Comparison of ENCODE assay signal across 8 mouse cellular contexts in genomic region chr8:121477851-121478547, GRCm38 (mm10).
DNase-seq lines count a peak whose midpoint lies in the region; ATAC-seq and TF ChIP-seq lines count a peak whose summit lies in the region.
"Had no signal": no experiment of that assay in that cellular context is flagged by ENCODE, and none has a peak within 500 bp of the region (broad histone marks: within the 10 kb centered on the region; RNA-seq: fewer than 3 reads in every experiment).

No protein-coding gene starts in this region.

- no peaks in the 10 kb centered on the region for H3K36me3 ChIP-seq in kidney, adult 2 months (ENCODE audit: control insufficient read depth, insufficient read depth, low read length)
- H3K36me3 ChIP-seq in heart, embryonic 16.5 days (ENCODE audit: control insufficient read depth, insufficient read depth): no peaks in the 10 kb centered on the region
- no peaks in the 10 kb centered on the region for H3K36me3 ChIP-seq in limb, embryonic 15.5 days

- intact Hi-C loops in left cerebral cortex, adult 2 months (cut with DNase I): no loop called here

- H3K27me3 ChIP-seq in kidney, adult 2 months (replicated peaks; ENCODE audit: control insufficient read depth, insufficient read depth, low read length): no peaks in the 10 kb centered on the region
- H3K27me3 ChIP-seq in heart, embryonic 16.5 days (ENCODE audit: control insufficient read depth, insufficient read depth, low read length): peaks cover 4% of the 10 kb centered on the region; the same call in 1 of the 2 replicates
- no peaks in the 10 kb centered on the region for H3K27me3 ChIP-seq in limb, embryonic 15.5 days

- no peak overlapping the region for H3K4me2 ChIP-seq in heart, embryonic 16.5 days (ENCODE audit: low read depth, low read length)
- no peak overlapping the region for H3K4me2 ChIP-seq in limb, embryonic 15.5 days

- H3K9ac ChIP-seq in heart, embryonic 16.5 days (ENCODE audit: low read length): 0 out of 2 replicates have a peak overlapping the region, but pooled peaks have one; percentile 4
- no peak overlapping the region for H3K9ac ChIP-seq in limb, embryonic 15.5 days

- no peaks in the 10 kb centered on the region for H3K4me1 ChIP-seq in kidney, adult 2 months (ENCODE audit: control insufficient read depth, insufficient read depth, low read length)
- H3K4me1 ChIP-seq in heart, embryonic 16.5 days (ENCODE audit: control insufficient read depth, insufficient read depth, low read length): peaks cover 6% of the 10 kb centered on the region; the same call in 1 of the 2 replicates
- H3K4me1 ChIP-seq in limb, embryonic 15.5 days: peaks cover 54% of the 10 kb centered on the region

- no peak; the same call in 1 of the 2 replicates for ATAC-seq in heart, embryonic 16.5 days (replicated peaks; ENCODE audit: extremely low read depth, insufficient read depth, low FRiP score)
- no peak for ATAC-seq in limb, embryonic 15.5 days (ENCODE audit: insufficient number of reproducible peaks, low FRiP score, low TSS enrichment, low read depth)

- peak overlapping the region; percentile 57; the same call in 1 of the 2 replicates for H3K27ac ChIP-seq in kidney, adult 2 months (ENCODE audit: insufficient read depth, low read depth, low read length)
- peak overlapping the region; percentile 46 for H3K27ac ChIP-seq in heart, embryonic 16.5 days (ENCODE audit: low read length)
- peak overlapping the region; percentile 83 for H3K27ac ChIP-seq in limb, embryonic 15.5 days
- H3K27ac ChIP-seq in left cerebral cortex, adult 2 months: no peak overlapping the region

- peak; percentile 30 for DNase-seq in kidney, adult 2 months
- no peak for DNase-seq in kidney, adult 18-20 months
- peak; percentile 16 for DNase-seq in brain, embryonic 14.5 days (ENCODE audit: low read depth)
- DNase-seq in left cerebral cortex, adult 2 months (ENCODE audit: extremely low spot score in 1 of 2, low spot score in 2 of 2): no peak
- no peak for DNase-seq in cerebellum, adult 18-20 months
- DNase-seq: gastrocnemius, postnatal 14 days had no signal

- H3K4me3 ChIP-seq in kidney, adult 2 months (ENCODE audit: insufficient read depth, low read depth, low read length): no peak overlapping the region
- no peak overlapping the region for H3K4me3 ChIP-seq in heart, embryonic 16.5 days (ENCODE audit: low read length)
- no peak overlapping the region for H3K4me3 ChIP-seq in limb, embryonic 15.5 days
- H3K4me3 ChIP-seq in left cerebral cortex, adult 2 months: no peak overlapping the region

- no peaks in the 10 kb centered on the region for H3K9me3 ChIP-seq in heart, embryonic 16.5 days (replicated peaks; ENCODE audit: control insufficient read depth, low read length)
- no peaks in the 10 kb centered on the region for H3K9me3 ChIP-seq in limb, embryonic 15.5 days

- no peak for TF ChIP-seq CTCF in kidney, adult 2 months (conservative IDR thresholded peaks at IDR 0.05; ENCODE audit: insufficient read depth, insufficient read length, low read depth, low read length)
- no peak for TF ChIP-seq CTCF in brain, embryonic 14.5 days (IDR thresholded peaks at IDR 0.05; ENCODE audit: borderline replicate concordance, extremely low read depth, insufficient read depth, insufficient read length)
- TF ChIP-seq CTCF in left cerebral cortex, adult 2 months (IDR thresholded peaks at IDR 0.05): no peak

- WGBS in kidney, adult 2 months: 58% methylated on average over 20 of the region's 20 CpGs
- 53% methylated on average over 20 of the region's 20 CpGs for WGBS in heart, embryonic 16.5 days
- 38% methylated on average over 20 of the region's 20 CpGs for WGBS in limb, embryonic 15.5 days

- TF ChIP-seq POLR2A in kidney, adult 2 months (IDR thresholded peaks at IDR 0.05; ENCODE audit: low read depth, low read length): no peak
- no peak for TF ChIP-seq POLR2A in brain, embryonic 14.5 days (IDR thresholded peaks at IDR 0.05; ENCODE audit: borderline replicate concordance, extremely low read depth, insufficient read depth, insufficient read length, poor library complexity, severe bottlenecking)

Comparison
In these comparisons a context has a peak if more than half of its experiments do, and no peak if none do; other contexts are left out.
1. DNase-seq: peak in kidney, adult 2 months (single experiment) and brain, embryonic 14.5 days (single experiment); none in kidney, adult 18-20 months (single experiment), left cerebral cortex, adult 2 months (0 of 2) and cerebellum, adult 18-20 months (0 of 2).